8 mouse cellular contexts compared by ENCODE assay signal in the genomic region with DNA sequence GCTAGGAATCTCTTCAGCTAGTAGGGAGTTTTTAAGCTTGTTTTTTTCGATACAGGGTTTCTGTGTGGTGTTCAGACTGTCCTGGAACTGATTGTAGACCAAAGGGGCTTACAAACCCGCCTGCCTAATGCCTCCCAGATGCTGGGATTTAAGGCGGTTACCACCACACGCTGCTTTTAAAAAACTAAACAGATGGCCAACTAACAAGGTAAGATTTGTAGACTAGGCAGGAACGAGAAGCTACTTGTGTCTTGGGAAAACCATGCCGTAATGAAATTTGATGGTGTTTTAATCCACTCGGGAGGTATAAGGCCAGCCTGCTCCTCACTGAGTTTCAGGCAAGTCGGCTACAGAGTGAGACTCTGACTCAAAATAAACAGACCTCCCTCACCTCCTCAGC. TPM values are rescaled to one million over a fixed set of nuclear protein-coding genes. Genes with fewer than 3 reads are reported as not detected.
A peak's percentile ranks its signal among the peaks of the same experiment; 100 is the strongest.
DNase-seq lines count a peak whose midpoint lies in the region; ATAC-seq and TF ChIP-seq lines count a peak whose summit lies in the region.

No protein-coding gene starts in this region.

- peak overlapping the region; percentile 92 for H3K4me2 ChIP-seq in lung, embryonic 15.5 days
- H3K4me2 ChIP-seq in heart, postnatal 0 days (ENCODE audit: low read depth, low read length): peak overlapping the region; percentile 97
- peak overlapping the region; percentile 74 for H3K4me2 ChIP-seq in liver, embryonic 16.5 days (ENCODE audit: low read depth, low read length)

- H3K36me3 ChIP-seq in lung, embryonic 15.5 days: peaks cover 51% of the 10 kb centered on the region
- peaks cover 46% of the 10 kb centered on the region for H3K36me3 ChIP-seq in heart, postnatal 0 days (replicated peaks; ENCODE audit: control insufficient read depth, insufficient read depth, low read length)
- peaks cover 22% of the 10 kb centered on the region for H3K36me3 ChIP-seq in liver, embryonic 16.5 days (ENCODE audit: control insufficient read depth, insufficient read depth)

- H3K4me3 ChIP-seq in lung, embryonic 15.5 days: peak overlapping the region; percentile 64
- H3K4me3 ChIP-seq in heart, postnatal 0 days (ENCODE audit: low read depth, low read length): peak overlapping the region; percentile 66
- H3K4me3 ChIP-seq in liver, embryonic 16.5 days (ENCODE audit: low read depth, low read length): peak overlapping the region; percentile 72

- no peak for DNase-seq in lung, adult 18-20 months
- peak; percentile 69 for DNase-seq in embryo, embryonic 11 days
- no peak for DNase-seq in heart, postnatal 0 days (ENCODE audit: low spot score)
- no peak for DNase-seq in spleen, adult 18-20 months

- TF ChIP-seq CTCF in heart, postnatal 0 days (IDR thresholded peaks at IDR 0.05; ENCODE audit: low read depth): no peak

- WGBS in lung, embryonic 15.5 days: 17% methylated on average over 8 of the region's 8 CpGs
- WGBS in heart, postnatal 0 days: 18% methylated on average over 8 of the region's 8 CpGs
- WGBS in liver, embryonic 16.5 days (ENCODE audit: insufficient replicate concordance): 32% methylated on average over 8 of the region's 8 CpGs

- H3K27me3 ChIP-seq in lung, embryonic 15.5 days: no peaks in the 10 kb centered on the region
- H3K27me3 ChIP-seq in heart, postnatal 0 days (ENCODE audit: control insufficient read depth, insufficient read depth, low read length): no peaks in the 10 kb centered on the region
- H3K27me3 ChIP-seq in liver, embryonic 16.5 days (ENCODE audit: control insufficient read depth, insufficient read depth, low read depth, low read length): no peaks in the 10 kb centered on the region

- TF ChIP-seq EP300 in heart, postnatal 0 days (IDR thresholded peaks at IDR 0.05; ENCODE audit: low read depth): no peak

- peak overlapping the region; percentile 74 for H3K9ac ChIP-seq in lung, embryonic 15.5 days
- peak overlapping the region; percentile 76 for H3K9ac ChIP-seq in heart, postnatal 0 days (replicated peaks; ENCODE audit: low read depth, low read length)
- H3K9ac ChIP-seq in liver, embryonic 16.5 days (ENCODE audit: low read depth, low read length): peak overlapping the region; percentile 65

- no peaks in the 10 kb centered on the region for H3K9me3 ChIP-seq in lung, embryonic 15.5 days
- no peaks in the 10 kb centered on the region for H3K9me3 ChIP-seq in heart, postnatal 0 days (replicated peaks; ENCODE audit: control insufficient read depth, low read length)
- H3K9me3 ChIP-seq in liver, embryonic 16.5 days (replicated peaks; ENCODE audit: control insufficient read depth, low read length): no peaks in the 10 kb centered on the region

- peaks cover 19% of the 10 kb centered on the region for H3K4me1 ChIP-seq in lung, embryonic 15.5 days
- H3K4me1 ChIP-seq in heart, postnatal 0 days (ENCODE audit: control insufficient read depth, insufficient read depth): peaks cover 8% of the 10 kb centered on the region; the same call in 1 of the 2 replicates
- H3K4me1 ChIP-seq in liver, embryonic 16.5 days (ENCODE audit: control insufficient read depth, low read depth, low read length): peaks cover 11% of the 10 kb centered on the region

- H3K27ac ChIP-seq in lung, embryonic 15.5 days: peak overlapping the region; percentile 94
- H3K27ac ChIP-seq in heart, postnatal 0 days (ENCODE audit: low read depth): peak overlapping the region; percentile 77
- H3K27ac ChIP-seq in liver, embryonic 16.5 days (ENCODE audit: low read length): peak overlapping the region; percentile 48

- ATAC-seq in lung, embryonic 15.5 days (ENCODE audit: borderline replicate concordance, extremely low read depth, low FRiP score, low TSS enrichment): peak; percentile 34; the same call in 1 of the 2 replicates
- peak; percentile 11; the same call in 1 of the 2 replicates for ATAC-seq in heart, postnatal 0 days (ENCODE audit: insufficient read depth, low read depth)
- no peak; the same call in 1 of the 2 replicates for ATAC-seq in liver, embryonic 16.5 days (ENCODE audit: low read depth)
- ATAC-seq in CD4-positive, CD25-positive, alpha-beta regulatory T cell, adult 4 months: no peak
- no peak for ATAC-seq in monocyte, adult 5-6 weeks (replicated peaks; ENCODE audit: insufficient number of reproducible peaks, low FRiP score, low TSS enrichment, poor library complexity, severe bottlenecking)

RNA-seq across cellular contexts. Expression of a gene that starts 0.5 kb away (rescaled TPM):
- polyA plus RNA-seq in lung, embryonic 15.5 days (2015; fragmentation: Nextera tagmentation; extraction: Ambion mirVana): 164 TPM in 2 replicates
- 37.9 and 45.0 TPM in 2 replicates for total RNA-seq in heart, postnatal 0 days (2014; rRNA removed; ENCODE audit: low replicate concordance)
- 64.2 and 70.3 TPM in 2 replicates for polyA plus RNA-seq in heart, postnatal 0 days (2015; fragmentation: Nextera tagmentation; extraction: Ambion mirVana)
- polyA plus RNA-seq in liver, embryonic 16.5 days (2015; fragmentation: Nextera tagmentation; extraction: Ambion mirVana): 121 and 123 TPM in 2 replicates
- polyA plus RNA-seq in CD4-positive, CD25-positive, alpha-beta regulatory T cell, adult 4 months (2017; shearing (Covaris generic)): 10 to 100 TPM; 69.2 to 70.3 TPM
- 44.9 to 89.5 TPM (median 54.6 TPM) in 3 replicates for total RNA-seq in monocyte, adult 5-6 weeks (2017)

RNA-seq across cellular contexts. Expression of a gene that starts 35.8 kb away (rescaled TPM):
- 14.7 and 14.8 TPM in 2 replicates for polyA plus RNA-seq in lung, embryonic 15.5 days (2015; fragmentation: Nextera tagmentation; extraction: Ambion mirVana)
- total RNA-seq in heart, postnatal 0 days (2014; rRNA removed; ENCODE audit: low replicate concordance): 38.9 and 52.4 TPM in 2 replicates
- polyA plus RNA-seq in heart, postnatal 0 days (2015; fragmentation: Nextera tagmentation; extraction: Ambion mirVana): 4.5 and 5.2 TPM in 2 replicates
- 1.9 and 2.0 TPM in 2 replicates for polyA plus RNA-seq in liver, embryonic 16.5 days (2015; fragmentation: Nextera tagmentation; extraction: Ambion mirVana)
- 10 to 100 TPM; 17.8 to 24.6 TPM for polyA plus RNA-seq in CD4-positive, CD25-positive, alpha-beta regulatory T cell, adult 4 months (2017; shearing (Covaris generic))
- total RNA-seq in monocyte, adult 5-6 weeks (2017): 67.8 to 132 TPM (median 89.1 TPM) in 3 replicates

RNA-seq across cellular contexts. Expression of a gene that starts 52.3 kb away (rescaled TPM):
- 142 and 154 TPM in 2 replicates for polyA plus RNA-seq in lung, embryonic 15.5 days (2015; fragmentation: Nextera tagmentation; extraction: Ambion mirVana)
- 111 and 183 TPM in 2 replicates for total RNA-seq in heart, postnatal 0 days (2014; rRNA removed; ENCODE audit: low replicate concordance)
- polyA plus RNA-seq in heart, postnatal 0 days (2015; fragmentation: Nextera tagmentation; extraction: Ambion mirVana): 151 and 165 TPM in 2 replicates
- polyA plus RNA-seq in liver, embryonic 16.5 days (2015; fragmentation: Nextera tagmentation; extraction: Ambion mirVana): 76.1 and 76.3 TPM in 2 replicates
- polyA plus RNA-seq in CD4-positive, CD25-positive, alpha-beta regulatory T cell, adult 4 months (2017; shearing (Covaris generic)): 100 to 1,000 TPM; 371 to 424 TPM
- 71.0 to 80.3 TPM (median 79.6 TPM) in 3 replicates for total RNA-seq in monocyte, adult 5-6 weeks (2017)

RNA-seq across cellular contexts. Expression of a gene that starts 53.3 kb away (rescaled TPM):
- 153 and 157 TPM in 2 replicates for polyA plus RNA-seq in lung, embryonic 15.5 days (2015; fragmentation: Nextera tagmentation; extraction: Ambion mirVana)
- total RNA-seq in heart, postnatal 0 days (2014; rRNA removed; ENCODE audit: low replicate concordance): 64.2 and 69.7 TPM in 2 replicates
- polyA plus RNA-seq in heart, postnatal 0 days (2015; fragmentation: Nextera tagmentation; extraction: Ambion mirVana): 88.9 and 92.0 TPM in 2 replicates
- 57.4 and 64.4 TPM in 2 replicates for polyA plus RNA-seq in liver, embryonic 16.5 days (2015; fragmentation: Nextera tagmentation; extraction: Ambion mirVana)
- 100 to 1,000 TPM; 226 to 315 TPM for polyA plus RNA-seq in CD4-positive, CD25-positive, alpha-beta regulatory T cell, adult 4 months (2017; shearing (Covaris generic))
- 84.5 to 177 TPM (median 158 TPM) in 3 replicates for total RNA-seq in monocyte, adult 5-6 weeks (2017)

Comparison
In these comparisons a context has a peak if more than half of its experiments do, and no peak if none do; other contexts are left out.
1. ATAC-seq: peak in lung, embryonic 15.5 days (single experiment) and heart, postnatal 0 days (single experiment); none in liver, embryonic 16.5 days (single experiment), CD4-positive, CD25-positive, alpha-beta regulatory T cell, adult 4 months (single experiment) and monocyte, adult 5-6 weeks (single experiment).
2. Peak in every context shown above with its lines, with median percentiles within 50 percentile points of each other: H3K27ac ChIP-seq, H3K4me2 ChIP-seq, H3K4me3 ChIP-seq and H3K9ac ChIP-seq.